Mouse (Mus musculus): ENCODE measurements around the gene Tnfrsf19. TPM values are rescaled to one million over a fixed set of nuclear protein-coding genes. Genes with fewer than 3 reads are reported as not detected.
A peak's percentile ranks its signal among the peaks of the same experiment; 100 is the strongest.

Gene Tnfrsf19
- polyA plus RNA-seq, 1 experiment = 4.7 TPM

GRCm38 (mm10) chr14:61043511-61044310 is 2.6 kb downstream of the Tnfrsf19 start:
- H3K27me3 ChIP-seq (ENCODE audit: control insufficient read depth, insufficient read depth, low read length) = peaks cover 5% of the 10 kb centered on the region; the same call in 1 of the 2 replicates
- H3K27ac ChIP-seq (ENCODE audit: insufficient read depth, low read depth, low read length) = peak overlapping the region; percentile 57
- WGBS = 18% methylated on average over 8 of the region's 8 CpGs
- no peaks in the 10 kb centered on the region for H3K36me3 ChIP-seq (ENCODE audit: control insufficient read depth, insufficient read depth, low read length)
- peaks cover 8% of the 10 kb centered on the region for H3K4me1 ChIP-seq (ENCODE audit: control insufficient read depth, insufficient read depth, insufficient read length, low read length)
- no peak for TF ChIP-seq POLR2A (IDR thresholded peaks at IDR 0.05; ENCODE audit: low read depth, low read length)
- no peak for TF ChIP-seq CTCF (IDR thresholded peaks at IDR 0.05; ENCODE audit: extremely low read depth, insufficient read length, insufficient replicate concordance, low read depth, low read length)
- peak overlapping the region; percentile 5; the same call in 1 of the 2 replicates for H3K4me3 ChIP-seq (ENCODE audit: low read depth, low read length)

- Histone ChIP-seq H3K4me1 (ENCODE audit: control insufficient read depth, insufficient read depth, insufficient read length, low read length) (peaks cover 12% of the 10 kb centered on the region), H3K27ac (ENCODE audit: insufficient read depth, low read depth, low read length) (no peak overlapping the region), H3K4me3 (ENCODE audit: low read depth, low read length) (no peak overlapping the region), H3K27me3 (ENCODE audit: control insufficient read depth, insufficient read depth, low read length) (peaks cover 5% of the 10 kb centered on the region; the same call in 1 of the 2 replicates), H3K36me3 (ENCODE audit: control insufficient read depth, insufficient read depth, low read length) (no peaks in the 10 kb centered on the region)
- WGBS = 53% methylated on average over 3 of the region's 3 CpGs
- TF ChIP-seq CTCF (IDR thresholded peaks at IDR 0.05; ENCODE audit: extremely low read depth, insufficient read length, insufficient replicate concordance, low read depth, low read length) (no peak), POLR2A (IDR thresholded peaks at IDR 0.05; ENCODE audit: low read depth, low read length) (no peak)
Observed at GRCm38 (mm10) chr14:61042291-61042690, 4.0 kb downstream of the Tnfrsf19 start.

- Histone ChIP-seq H3K4me1 (ENCODE audit: control insufficient read depth, insufficient read depth, insufficient read length, low read length) (peaks cover 5% of the 10 kb centered on the region), H3K4me3 (ENCODE audit: low read depth, low read length) (no peak overlapping the region), H3K27me3 (ENCODE audit: control insufficient read depth, insufficient read depth, low read length) (no peaks in the 10 kb centered on the region; the same call in 1 of the 2 replicates), H3K27ac (ENCODE audit: insufficient read depth, low read depth, low read length) (no peak overlapping the region), H3K36me3 (ENCODE audit: control insufficient read depth, insufficient read depth, low read length) (no peaks in the 10 kb centered on the region)
- TF ChIP-seq POLR2A (IDR thresholded peaks at IDR 0.05; ENCODE audit: low read depth, low read length) = no peak
- TF ChIP-seq CTCF (IDR thresholded peaks at IDR 0.05; ENCODE audit: extremely low read depth, insufficient read length, insufficient replicate concordance, low read depth, low read length) = no peak
- WGBS = 93% methylated on average over 13 of the region's 13 CpGs
Observed at GRCm38 (mm10) chr14:61040236-61040635, 6.1 kb downstream of the Tnfrsf19 start.

GRCm38 (mm10) chr14:61038082-61038472 is 8.2 kb downstream of the Tnfrsf19 start:
- H3K4me1 ChIP-seq (ENCODE audit: control insufficient read depth, insufficient read depth, insufficient read length, low read length) = peaks cover 5% of the 10 kb centered on the region
- WGBS = 44% methylated on average over 8 of the region's 8 CpGs
- 0 out of 2 replicates have a peak overlapping the region, but pooled peaks have one; percentile 63 for H3K4me3 ChIP-seq (ENCODE audit: low read depth, low read length)

GRCm38 (mm10) chr14:61037321-61038081 is 8.8 kb downstream of the Tnfrsf19 start:
- 2% methylated on average over 40 of the region's 40 CpGs for WGBS
- Histone ChIP-seq H3K36me3 (ENCODE audit: control insufficient read depth, insufficient read depth, low read length) (no peaks in the 10 kb centered on the region), H3K27ac (ENCODE audit: insufficient read depth, low read depth, low read length) (no peak overlapping the region), H3K4me3 (ENCODE audit: low read depth, low read length) (peak overlapping the region; percentile 63), H3K27me3 (ENCODE audit: control insufficient read depth, insufficient read depth, low read length) (no peaks in the 10 kb centered on the region), H3K4me1 (ENCODE audit: control insufficient read depth, insufficient read depth, insufficient read length, low read length) (peaks cover 5% of the 10 kb centered on the region)
- TF ChIP-seq POLR2A (IDR thresholded peaks at IDR 0.05; ENCODE audit: low read depth, low read length) (no peak), CTCF (IDR thresholded peaks at IDR 0.05; ENCODE audit: extremely low read depth, insufficient read length, insufficient replicate concordance, low read depth, low read length) (no peak)

More at GRCm38 (mm10) chr14:61038082-61038472, 8.2 kb downstream of the Tnfrsf19 start:
- TF ChIP-seq CTCF (IDR thresholded peaks at IDR 0.05; ENCODE audit: extremely low read depth, insufficient read length, insufficient replicate concordance, low read depth, low read length) (no peak), POLR2A (IDR thresholded peaks at IDR 0.05; ENCODE audit: low read depth, low read length) (no peak)
- Histone ChIP-seq H3K27me3 (ENCODE audit: control insufficient read depth, insufficient read depth, low read length) (no peaks in the 10 kb centered on the region), H3K36me3 (ENCODE audit: control insufficient read depth, insufficient read depth, low read length) (no peaks in the 10 kb centered on the region), H3K27ac (ENCODE audit: insufficient read depth, low read depth, low read length) (no peak overlapping the region)

GRCm38 (mm10) chr14:61030366-61030765 is 15.9 kb downstream of the Tnfrsf19 start:
- TF ChIP-seq POLR2A (IDR thresholded peaks at IDR 0.05; ENCODE audit: low read depth, low read length) = no peak
- no peak for TF ChIP-seq CTCF (IDR thresholded peaks at IDR 0.05; ENCODE audit: extremely low read depth, insufficient read length, insufficient replicate concordance, low read depth, low read length)
- H3K36me3 ChIP-seq (ENCODE audit: control insufficient read depth, insufficient read depth, low read length) = no peaks in the 10 kb centered on the region
- H3K27me3 ChIP-seq (ENCODE audit: control insufficient read depth, insufficient read depth, low read length) = no peaks in the 10 kb centered on the region
- H3K27ac ChIP-seq (ENCODE audit: insufficient read depth, low read depth, low read length) = no peak overlapping the region
- H3K4me1 ChIP-seq (ENCODE audit: control insufficient read depth, insufficient read depth, insufficient read length, low read length) = no peaks in the 10 kb centered on the region
- WGBS = 75% methylated on average over 6 of the region's 6 CpGs
- H3K4me3 ChIP-seq (ENCODE audit: low read depth, low read length) = no peak overlapping the region

GRCm38 (mm10) chr14:61024006-61024405 is 22.3 kb downstream of the Tnfrsf19 start:
- H3K4me1 ChIP-seq (ENCODE audit: control insufficient read depth, insufficient read depth, insufficient read length, low read length) = no peaks in the 10 kb centered on the region
- 90% methylated on average over 7 of the region's 7 CpGs for WGBS
- H3K27me3 ChIP-seq (ENCODE audit: control insufficient read depth, insufficient read depth, low read length) = no peaks in the 10 kb centered on the region
- TF ChIP-seq CTCF (IDR thresholded peaks at IDR 0.05; ENCODE audit: extremely low read depth, insufficient read length, insufficient replicate concordance, low read depth, low read length) (no peak), POLR2A (IDR thresholded peaks at IDR 0.05; ENCODE audit: low read depth, low read length) (no peak)
- no peak overlapping the region for H3K4me3 ChIP-seq (ENCODE audit: low read depth, low read length)
- H3K36me3 ChIP-seq (ENCODE audit: control insufficient read depth, insufficient read depth, low read length) = no peaks in the 10 kb centered on the region
- no peak overlapping the region for H3K27ac ChIP-seq (ENCODE audit: insufficient read depth, low read depth, low read length)

All from small intestine, adult 2 months (tissue).